Mouse (Mus musculus): ENCODE measurements around the gene Mrps17.
"Not testable (repeated sequence)": the region's sequence is repeated elsewhere in the genome, so short reads cannot be mapped to it uniquely, and the experiment has no call there.

Gene Mrps17

GRCm38 (mm10) chr5:129715326-129715861 lies at the start of gene Mrps17:
Mrps17 (plus strand) TSS chr5:129715497.
- DNase-seq (ENCODE audit: low spot score in 2 of 2): peak; percentile 80 to 93

GRCm38 (mm10) chr5:129666271-129666909 lies 48.9 kb upstream of the Mrps17 start:
- peak in 1 of 2 experiments; percentile 13 for DNase-seq (ENCODE audit: low spot score in 2 of 2)

GRCm38 (mm10) chr5:129667851-129668250 lies 47.4 kb upstream of the Mrps17 start:
- DNase-seq (ENCODE audit: low spot score in 2 of 2): no peak

- DNase-seq (ENCODE audit: low spot score in 2 of 2): no peak
Observed at GRCm38 (mm10) chr5:129669453-129670035, 45.8 kb upstream of the Mrps17 start.

GRCm38 (mm10) chr5:129670036-129670458 lies 45.2 kb upstream of the Mrps17 start, which contains the start of gene Zfp11:
Zfp11 (minus strand) TSS chr5:129670099.
- DNase-seq (ENCODE audit: low spot score in 2 of 2): peak; percentile 38 to 79

- DNase-seq (ENCODE audit: low spot score in 2 of 2): not testable (repeated sequence)
Observed at GRCm38 (mm10) chr5:129685141-129685540, 30.2 kb upstream of the Mrps17 start.

GRCm38 (mm10) chr5:129687621-129688020 lies 27.7 kb upstream of the Mrps17 start:
- DNase-seq (ENCODE audit: low spot score in 2 of 2): no peak

- DNase-seq (ENCODE audit: low spot score in 2 of 2): no peak
Observed at GRCm38 (mm10) chr5:129690528-129690927, 24.8 kb upstream of the Mrps17 start.

- DNase-seq (ENCODE audit: low spot score in 2 of 2): no peak
Observed at GRCm38 (mm10) chr5:129700506-129700905, 14.8 kb upstream of the Mrps17 start.

GRCm38 (mm10) chr5:129701706-129702105 lies 13.6 kb upstream of the Mrps17 start:
- DNase-seq (ENCODE audit: low spot score in 2 of 2): no peak

GRCm38 (mm10) chr5:129703368-129703767 lies 11.9 kb upstream of the Mrps17 start:
- no peak for DNase-seq (ENCODE audit: low spot score in 2 of 2)

- DNase-seq (ENCODE audit: low spot score in 2 of 2): no peak
Observed at GRCm38 (mm10) chr5:129708412-129708811, 6.9 kb upstream of the Mrps17 start, which contains the start of gene Sept14. Sept14 (minus strand) TSS chr5:129708512.

GRCm38 (mm10) chr5:129717016-129717415 lies 1.7 kb downstream of the Mrps17 start:
- DNase-seq (ENCODE audit: low spot score in 2 of 2): no peak

- no peak for DNase-seq (ENCODE audit: low spot score in 2 of 2)
Observed at GRCm38 (mm10) chr5:129720176-129720575, 4.9 kb downstream of the Mrps17 start.

GRCm38 (mm10) chr5:129724268-129724667 lies 9.0 kb downstream of the Mrps17 start:
- DNase-seq (ENCODE audit: low spot score in 2 of 2): no peak

- DNase-seq (ENCODE audit: low spot score in 2 of 2): peak; percentile 73 to 92
Observed at GRCm38 (mm10) chr5:129724834-129725773, 9.8 kb downstream of the Mrps17 start, which contains the start of gene Nipsnap2. Nipsnap2 (plus strand) TSS chr5:129725063.

- no peak for DNase-seq (ENCODE audit: low spot score in 2 of 2)
Observed at GRCm38 (mm10) chr5:129725774-129726392, 10.6 kb downstream of the Mrps17 start.

GRCm38 (mm10) chr5:129726784-129727183 lies 11.5 kb downstream of the Mrps17 start:
- no peak for DNase-seq (ENCODE audit: low spot score in 2 of 2)

- no peak for DNase-seq (ENCODE audit: low spot score in 2 of 2)
Observed at GRCm38 (mm10) chr5:129729286-129729685, 14.0 kb downstream of the Mrps17 start.

GRCm38 (mm10) chr5:129730344-129730743 lies 15.0 kb downstream of the Mrps17 start:
- DNase-seq (ENCODE audit: low spot score in 2 of 2): no peak

GRCm38 (mm10) chr5:129731021-129731420 lies 15.7 kb downstream of the Mrps17 start:
- DNase-seq (ENCODE audit: low spot score in 2 of 2): no peak
